Mouse (Mus musculus) small intestine, adult 2 months (tissue): ENCODE measurements around the gene Uhrf1bp1l.

Experiments
- CTCF ChIP-seq: fragments of 200-500 bp; IDR thresholded peaks from 2 replicates; pipeline ENCODE4 v1.5.1; 2012; ENCODE audit warnings: low read depth, mild to moderate bottlenecking, control low read depth, inconsistent platforms, low read length, moderate library complexity, mixed read lengths; ENCODE audit not compliant: insufficient replicate concordance, insufficient read length; ENCODE audit errors: extremely low read depth
- POLR2A ChIP-seq: fragments of 200-500 bp; IDR thresholded peaks from 2 replicates; pipeline ENCODE4 v1.6.1; 2012; ENCODE audit warnings: low read depth, mild to moderate bottlenecking, control low read depth, inconsistent platforms, low read length, moderate library complexity

DNA sequence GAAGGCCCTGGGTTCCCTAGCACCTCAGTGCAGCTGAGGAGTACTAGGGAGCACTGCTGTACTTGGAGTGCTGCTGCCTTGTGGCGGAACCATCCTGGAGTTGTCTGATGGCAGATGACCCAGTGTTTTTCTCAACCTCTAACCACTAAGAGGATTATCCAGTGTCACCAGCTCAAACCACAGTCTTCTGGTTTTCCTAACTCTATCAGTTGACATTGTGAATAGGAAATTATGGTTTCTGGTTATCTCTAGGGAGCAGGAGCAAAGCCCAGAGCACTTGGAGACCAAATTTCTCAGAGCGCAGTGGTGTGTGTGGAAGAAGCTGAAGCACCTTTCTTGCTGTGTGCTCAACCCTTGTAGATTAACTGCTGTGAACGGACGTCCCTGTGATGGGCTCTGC, 47.1 kb downstream of the Uhrf1bp1l start:
- TF ChIP-seq CTCF (no peak), POLR2A (no peak)
